Mouse (Mus musculus) embryonic stem cell, embryonic (primary cell): ENCODE results near the gene Gm20877.
"Not testable (repeated sequence)": the region's sequence is repeated elsewhere in the genome, so short reads cannot be mapped to it uniquely, and the experiment has no call there.

Experiments used
- CTCF ChIA-PET, 4 experiments: fragments of 300-600 bp in 2 of 4; fragments of 350-600 bp in 2 of 4; sonication (Branson Sonifier 250); formaldehyde crosslinking; loops; one replicate each; lab custom pipeline; 2022; ENCODE audit warnings: inconsistent platforms in 2 of 4; lab: Charles Lee
- POLR2A ChIA-PET, 4 experiments: fragments of 300-600 bp in 2 of 4; fragments of 350-600 bp in 2 of 4; sonication (Branson Sonifier 250); formaldehyde crosslinking; loops; one replicate each; lab custom pipeline; 2022; ENCODE audit warnings: antibody characterized with exemption in 4 of 4, inconsistent platforms in 1 of 4; lab: Charles Lee

Gm20877 gene

DNA sequence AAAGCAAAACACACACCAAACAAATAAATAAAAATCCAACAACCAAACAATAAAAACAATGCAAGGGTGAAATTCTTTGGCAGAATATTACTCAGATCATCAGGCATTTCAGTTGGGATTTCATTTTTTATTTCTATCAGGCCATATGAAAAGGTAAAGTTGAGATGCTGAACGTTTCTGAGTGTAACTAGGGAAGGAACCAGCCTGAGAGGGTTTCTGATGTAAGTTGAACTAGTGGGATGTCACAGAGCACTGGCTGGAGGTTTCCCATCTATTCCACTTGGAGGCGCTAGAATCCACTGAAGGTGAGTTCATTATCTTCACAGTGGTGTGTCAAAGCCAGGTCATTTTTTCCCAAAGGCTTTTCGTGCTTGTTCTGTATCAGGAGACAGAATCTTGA is at the start of gene Gm20877:
Gm20877 (plus strand) TSS at position 301 of the 400 bp plus-strand sequence.
- POLR2A ChIA-PET, CTCF ChIA-PET: not testable (repeated sequence)
